Mouse (Mus musculus): ENCODE data around the gene Plekha7. TPM values are rescaled to one million over a fixed set of nuclear protein-coding genes. Genes with fewer than 3 reads are reported as not detected.

Plekha7 gene
- polyA plus RNA-seq, 1 experiment from 2014 or later, result 6.9 TPM

DNA sequence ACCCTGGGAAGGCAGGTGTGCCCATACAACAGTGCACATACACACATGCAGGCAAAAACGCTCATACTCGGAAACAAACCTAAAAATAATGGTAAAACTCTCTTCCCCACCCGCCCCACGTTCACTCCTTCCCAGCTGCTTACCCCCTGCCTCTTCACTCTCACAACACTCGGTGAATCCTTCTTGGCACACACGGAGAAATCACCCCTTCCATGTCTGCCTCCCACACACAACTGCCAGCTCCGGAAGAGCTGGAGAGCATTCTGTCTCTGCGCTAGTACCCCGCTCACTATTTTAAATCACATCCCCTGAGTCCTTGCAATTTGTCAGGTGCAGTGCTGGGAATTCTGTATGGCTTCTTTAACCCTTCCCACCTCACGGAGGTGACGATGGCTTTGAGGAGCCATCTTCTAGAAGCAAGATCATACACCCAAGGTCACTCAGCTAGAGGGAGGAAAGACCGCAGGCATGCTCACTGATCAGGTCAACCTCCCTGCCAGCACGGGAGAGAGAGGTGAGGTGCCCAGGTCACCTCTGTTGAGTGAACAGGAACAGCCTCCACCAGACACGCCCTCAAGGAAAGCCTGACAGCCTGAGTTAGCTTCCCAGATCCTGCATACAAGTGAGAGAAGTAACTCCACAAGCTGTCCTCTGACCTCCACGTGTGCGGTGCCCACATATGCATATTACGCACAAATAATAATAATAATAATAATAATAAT, 49.6 kb downstream of the Plekha7 start:
- H3K9me3 ChIP-seq (replicated peaks), result no peaks in the 10 kb centered on the region
- H3K36me3 ChIP-seq, result no peaks in the 10 kb centered on the region
- 85% methylated on average over 17 of the region's 17 CpGs for WGBS
- peaks cover 11% of the 10 kb centered on the region for H3K4me1 ChIP-seq
- no peak overlapping the region for H3K27ac ChIP-seq
- no peak overlapping the region for H3K4me3 ChIP-seq
- no peak for DNase-seq (ENCODE audit: low spot score)
- H3K27me3 ChIP-seq (ENCODE audit: low read depth, poor library complexity, severe bottlenecking), result no peaks in the 10 kb centered on the region

DNA sequence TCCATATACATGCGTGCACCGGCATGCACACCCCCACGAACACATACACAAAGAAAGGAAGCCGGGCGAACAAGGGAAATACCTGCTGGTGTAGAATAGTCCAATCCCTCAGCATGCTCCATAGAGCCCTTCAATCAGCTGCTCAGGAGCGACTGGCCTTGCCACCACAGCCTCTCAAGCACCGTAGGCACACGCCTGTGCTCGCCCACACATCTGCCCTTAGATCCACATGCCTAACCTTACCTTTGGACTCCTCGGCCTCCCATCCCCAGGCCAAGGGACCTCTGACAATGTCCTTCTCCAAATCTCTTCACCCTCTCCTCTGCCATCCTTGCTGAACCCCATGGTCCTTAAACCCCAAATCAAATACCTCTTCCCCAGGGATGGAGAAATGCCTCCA, 50.2 kb downstream of the Plekha7 start:
- H3K4me1 ChIP-seq, result peaks cover 4% of the 10 kb centered on the region
- DNase-seq (ENCODE audit: low spot score), result no peak
- WGBS, result 90% methylated on average over 10 of the region's 10 CpGs
- no peaks in the 10 kb centered on the region for H3K36me3 ChIP-seq
- H3K4me3 ChIP-seq, result no peak overlapping the region
- no peaks in the 10 kb centered on the region for H3K9me3 ChIP-seq (replicated peaks)
- H3K27me3 ChIP-seq (ENCODE audit: low read depth, poor library complexity, severe bottlenecking), result no peaks in the 10 kb centered on the region
- H3K27ac ChIP-seq, result no peak overlapping the region

DNA sequence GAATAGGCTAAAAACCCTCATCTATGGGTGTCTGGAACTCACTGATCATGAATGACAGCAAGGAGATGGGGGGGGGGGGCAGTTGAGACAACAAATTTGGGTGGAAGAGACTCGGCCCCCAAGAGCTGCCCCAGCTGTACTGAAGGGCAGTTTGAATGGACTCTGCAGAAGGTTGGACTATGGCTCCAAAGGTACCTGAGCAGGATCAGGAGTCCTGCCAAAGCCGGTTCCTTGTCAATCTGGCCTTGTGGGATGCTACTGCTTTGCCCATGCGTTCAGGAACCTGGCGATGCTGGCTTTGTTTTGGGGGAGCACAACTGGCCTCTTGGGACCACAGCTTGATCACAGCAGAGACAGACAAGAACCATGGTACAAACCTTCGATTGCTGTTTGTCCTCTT, 52.5 kb downstream of the Plekha7 start:
- H3K4me3 ChIP-seq, result no peak overlapping the region
- no peak overlapping the region for H3K27ac ChIP-seq
- H3K9me3 ChIP-seq (replicated peaks), result no peaks in the 10 kb centered on the region
- no peaks in the 10 kb centered on the region for H3K4me1 ChIP-seq
- DNase-seq (ENCODE audit: low spot score), result no peak
- H3K36me3 ChIP-seq, result no peaks in the 10 kb centered on the region
- no peaks in the 10 kb centered on the region for H3K27me3 ChIP-seq (ENCODE audit: low read depth, poor library complexity, severe bottlenecking)
- 81% methylated on average over 5 of the region's 5 CpGs for WGBS

DNA sequence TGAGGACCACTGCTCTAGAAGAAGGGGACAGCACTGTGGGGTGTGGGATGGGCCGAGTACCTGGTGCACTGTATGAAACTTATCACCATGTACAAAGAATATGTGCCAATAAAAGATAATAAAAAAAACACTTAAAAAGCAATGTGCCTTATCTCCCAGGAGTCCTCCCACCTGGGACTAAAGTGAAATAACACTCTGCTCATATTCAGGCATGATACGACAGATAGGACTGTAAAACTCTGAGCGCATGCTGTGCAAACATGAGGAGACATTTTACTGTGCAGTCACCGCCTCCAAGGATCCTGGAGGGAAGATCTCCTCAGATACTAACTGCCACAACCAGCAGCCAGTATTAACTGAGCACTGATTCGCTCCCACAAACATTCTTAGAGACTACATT, 53.5 kb downstream of the Plekha7 start:
- Histone ChIP-seq H3K4me3 (no peak overlapping the region), H3K27me3 (ENCODE audit: low read depth, poor library complexity, severe bottlenecking) (no peaks in the 10 kb centered on the region), H3K9me3 (replicated peaks) (no peaks in the 10 kb centered on the region), H3K36me3 (no peaks in the 10 kb centered on the region), H3K27ac (no peak overlapping the region), H3K4me1 (no peaks in the 10 kb centered on the region)
- WGBS, result 90% methylated on average over 5 of the region's 5 CpGs
- no peak for DNase-seq (ENCODE audit: low spot score)

DNA sequence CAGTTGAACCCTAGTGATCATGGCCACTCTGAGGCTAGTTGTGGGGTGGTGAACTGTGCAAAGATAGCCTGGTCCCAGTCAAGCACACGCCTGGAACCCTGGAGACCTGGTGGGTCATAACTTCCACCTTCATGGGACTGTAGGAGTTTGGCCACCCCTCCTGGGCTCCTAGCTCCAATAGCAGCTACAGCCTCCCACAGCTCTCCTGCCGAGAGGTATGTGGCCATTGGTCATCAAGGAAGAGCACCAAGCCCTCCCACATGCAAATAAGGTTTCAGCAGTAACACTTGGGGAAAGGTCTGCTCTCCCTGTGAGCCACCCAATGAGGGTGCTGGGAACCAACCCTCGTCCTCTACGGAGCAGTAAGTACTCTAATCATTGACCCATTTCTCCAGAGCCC, 55.7 kb downstream of the Plekha7 start:
- H3K9me3 ChIP-seq (replicated peaks), result no peaks in the 10 kb centered on the region
- no peak for DNase-seq (ENCODE audit: low spot score)
- no peak overlapping the region for H3K4me3 ChIP-seq
- no peaks in the 10 kb centered on the region for H3K27me3 ChIP-seq (ENCODE audit: low read depth, poor library complexity, severe bottlenecking)
- H3K27ac ChIP-seq, result no peak overlapping the region
- H3K36me3 ChIP-seq, result no peaks in the 10 kb centered on the region
- H3K4me1 ChIP-seq, result peaks cover 2% of the 10 kb centered on the region; the same call in 1 of the 2 replicates
- WGBS, result 87% methylated on average over 4 of the region's 4 CpGs

DNA sequence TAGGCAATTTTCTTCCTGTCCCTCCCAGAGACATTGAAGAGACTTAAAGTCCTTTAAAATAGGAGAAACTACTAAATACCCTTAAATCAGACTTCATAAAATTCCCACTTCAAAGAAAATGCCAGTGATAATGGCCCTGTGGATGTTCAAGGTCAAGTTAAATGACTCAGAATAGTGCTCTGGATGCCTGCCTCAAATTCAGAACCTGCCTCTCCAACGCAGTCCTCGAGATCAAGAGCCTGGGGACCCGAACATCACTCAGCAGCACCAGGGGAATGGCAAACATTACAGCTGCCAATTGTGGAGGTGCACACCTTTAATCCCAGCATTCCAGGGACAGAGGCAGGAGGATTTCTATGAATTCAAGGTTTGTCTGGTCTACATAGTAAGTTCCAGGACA, 56.7 kb downstream of the Plekha7 start:
- Histone ChIP-seq H3K4me3 (no peak overlapping the region), H3K36me3 (no peaks in the 10 kb centered on the region), H3K4me1 (peaks cover 12% of the 10 kb centered on the region), H3K9me3 (replicated peaks) (no peaks in the 10 kb centered on the region), H3K27ac (no peak overlapping the region), H3K27me3 (ENCODE audit: low read depth, poor library complexity, severe bottlenecking) (no peaks in the 10 kb centered on the region)
- no peak for DNase-seq (ENCODE audit: low spot score)
- WGBS, result 76% methylated on average over 3 of the region's 3 CpGs

DNA sequence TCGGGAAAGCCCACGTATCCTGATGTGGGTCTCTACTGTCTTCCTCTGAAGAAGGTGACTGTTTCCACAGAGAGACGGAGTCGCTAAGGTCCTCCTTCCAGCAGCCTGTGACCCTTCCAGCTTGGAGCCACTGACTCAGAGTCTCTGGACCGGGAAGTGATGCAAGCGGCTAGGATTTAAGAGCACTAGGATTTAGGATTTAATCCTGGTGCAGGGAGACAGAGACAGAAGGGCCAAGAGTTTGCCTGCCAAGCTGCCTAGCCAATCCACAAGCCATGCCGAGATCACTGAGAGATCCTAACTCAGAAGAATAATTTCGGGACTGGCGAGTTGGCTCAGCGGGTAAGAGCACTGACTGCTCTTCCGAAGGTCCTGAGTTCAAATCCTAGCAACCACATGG, 59.6 kb downstream of the Plekha7 start:
- H3K27me3 ChIP-seq (ENCODE audit: low read depth, poor library complexity, severe bottlenecking), result 0 out of 2 replicates have a peak, but pooled peaks cover under 1% of the 10 kb centered on the region
- DNase-seq (ENCODE audit: low spot score), result no peak
- H3K36me3 ChIP-seq, result no peaks in the 10 kb centered on the region
- H3K27ac ChIP-seq, result no peak overlapping the region
- H3K9me3 ChIP-seq (replicated peaks), result no peaks in the 10 kb centered on the region
- H3K4me1 ChIP-seq, result peaks cover 27% of the 10 kb centered on the region
- WGBS, result 94% methylated on average over 11 of the region's 11 CpGs
- no peak overlapping the region for H3K4me3 ChIP-seq

DNA sequence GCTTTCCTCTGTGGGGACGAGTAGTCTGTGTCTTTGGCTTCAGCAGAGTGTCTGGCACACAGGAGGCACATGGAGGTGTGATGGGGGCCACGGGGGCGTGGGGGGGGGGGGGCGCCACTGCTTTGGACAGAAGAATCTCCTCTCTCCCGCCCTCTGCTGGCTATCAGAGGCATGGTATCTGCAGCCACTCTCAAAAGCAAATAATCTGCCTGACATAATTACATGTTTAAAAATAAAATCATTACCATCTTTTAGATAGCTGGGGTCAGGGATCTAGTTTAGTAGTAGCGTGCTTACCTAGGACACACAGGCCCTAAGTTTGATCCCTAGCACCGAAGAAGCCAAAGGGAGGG, 60.8 kb downstream of the Plekha7 start:
- Histone ChIP-seq H3K4me3 (peak overlapping the region; percentile 18), H3K36me3 (no peaks in the 10 kb centered on the region), H3K27me3 (ENCODE audit: low read depth, poor library complexity, severe bottlenecking) (0 out of 2 replicates have a peak, but pooled peaks cover 3% of the 10 kb centered on the region), H3K4me1 (peaks cover 27% of the 10 kb centered on the region), H3K9me3 (replicated peaks) (no peaks in the 10 kb centered on the region), H3K27ac (0 out of 2 replicates have a peak overlapping the region, but pooled peaks have one; percentile 25)
- WGBS, result 12% methylated on average over 6 of the region's 7 CpGs
- DNase-seq (ENCODE audit: low spot score), result peak; percentile 48

DNA sequence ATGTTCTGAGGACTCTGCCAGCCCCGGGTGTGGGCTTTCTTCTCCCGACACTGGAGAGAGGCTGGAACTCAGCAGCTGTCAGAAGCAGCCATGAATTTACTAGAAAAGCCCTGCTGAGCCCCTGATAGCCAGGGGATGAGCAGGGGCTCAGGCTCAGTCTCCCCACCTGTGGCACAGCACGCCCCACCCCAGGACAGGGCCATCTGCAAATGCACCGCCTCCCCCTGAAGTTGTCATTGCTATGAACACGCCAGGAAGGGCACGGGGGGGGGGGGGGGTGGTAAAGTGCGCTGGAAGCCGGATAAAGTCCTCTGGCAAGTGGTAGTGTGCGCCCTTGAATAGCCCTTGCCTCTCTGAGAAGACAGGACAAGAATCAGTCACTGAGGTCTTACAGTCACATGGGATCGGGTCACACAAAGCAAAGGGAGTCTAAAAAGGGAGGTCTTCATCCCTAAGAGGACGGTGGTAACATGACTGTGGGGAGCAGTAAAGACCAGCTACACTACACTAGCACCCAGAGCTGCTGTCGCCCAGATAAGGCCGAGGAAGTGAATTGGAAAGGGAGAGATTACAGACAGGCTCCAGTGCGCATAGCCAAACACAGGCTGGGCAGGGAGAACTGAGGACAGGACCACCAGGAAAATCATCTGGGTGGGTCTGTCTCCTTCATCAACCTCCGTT, 61.3 kb downstream of the Plekha7 start:
- peak overlapping the region; percentile 25; the same call in 1 of the 2 replicates for H3K27ac ChIP-seq
- H3K9me3 ChIP-seq (replicated peaks), result no peaks in the 10 kb centered on the region
- H3K27me3 ChIP-seq (ENCODE audit: low read depth, poor library complexity, severe bottlenecking), result 0 out of 2 replicates have a peak, but pooled peaks cover 3% of the 10 kb centered on the region
- peaks cover 29% of the 10 kb centered on the region for H3K4me1 ChIP-seq
- no peaks in the 10 kb centered on the region for H3K36me3 ChIP-seq
- peak; percentile 48 for DNase-seq (ENCODE audit: low spot score)
- 36% methylated on average over 15 of the region's 15 CpGs for WGBS
- peak overlapping the region; percentile 18 for H3K4me3 ChIP-seq

DNA sequence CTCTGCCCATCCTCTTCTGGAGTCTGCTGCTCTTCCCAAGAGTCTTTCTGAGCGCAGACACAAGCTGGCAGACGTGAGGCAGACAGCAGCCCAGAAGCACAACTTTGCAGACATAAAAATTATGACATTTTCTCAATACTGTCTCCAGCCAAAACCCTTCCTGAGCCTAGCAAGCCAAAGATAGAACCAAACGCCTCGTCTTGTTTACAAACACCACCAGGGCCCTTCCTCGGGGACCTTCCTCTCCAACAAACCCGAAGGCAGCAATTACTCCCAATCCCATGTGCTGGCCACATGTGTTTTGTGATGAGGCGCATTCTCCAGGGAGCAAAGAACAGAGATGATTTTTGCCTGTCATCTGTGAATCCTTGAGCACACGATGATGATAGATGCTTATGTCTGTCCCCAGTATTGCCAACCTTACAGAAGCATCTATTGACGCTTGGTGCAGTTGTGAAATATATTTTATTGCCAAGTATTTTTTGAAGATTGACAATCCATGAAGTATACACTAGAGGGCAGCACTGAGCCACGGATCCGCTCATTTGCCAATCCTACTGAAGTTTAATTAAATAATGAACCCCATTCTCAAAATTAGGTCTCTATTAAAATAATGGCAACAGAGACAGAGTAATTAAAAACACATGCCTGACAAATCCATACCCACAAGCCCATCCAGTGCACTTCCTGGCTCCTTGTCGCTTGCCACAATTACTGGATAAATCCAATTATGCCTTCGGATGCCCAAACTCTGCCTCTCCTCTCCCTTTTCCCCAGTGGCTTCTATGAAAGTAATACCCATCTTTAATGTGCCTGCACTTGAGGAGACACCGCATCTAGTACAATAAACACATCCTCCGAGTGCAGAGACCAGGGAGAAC, 62.1 kb downstream of the Plekha7 start:
- Histone ChIP-seq H3K36me3 (no peaks in the 10 kb centered on the region), H3K27me3 (ENCODE audit: low read depth, poor library complexity, severe bottlenecking) (peaks cover 7% of the 10 kb centered on the region; the same call in 1 of the 2 replicates), H3K9me3 (replicated peaks) (no peaks in the 10 kb centered on the region), H3K4me3 (peak overlapping the region; percentile 18; the same call in 1 of the 2 replicates), H3K27ac (no peak overlapping the region), H3K4me1 (peaks cover 37% of the 10 kb centered on the region)
- WGBS, result 24% methylated on average over 15 of the region's 15 CpGs
- DNase-seq (ENCODE audit: low spot score), result peak; percentile 58

DNA sequence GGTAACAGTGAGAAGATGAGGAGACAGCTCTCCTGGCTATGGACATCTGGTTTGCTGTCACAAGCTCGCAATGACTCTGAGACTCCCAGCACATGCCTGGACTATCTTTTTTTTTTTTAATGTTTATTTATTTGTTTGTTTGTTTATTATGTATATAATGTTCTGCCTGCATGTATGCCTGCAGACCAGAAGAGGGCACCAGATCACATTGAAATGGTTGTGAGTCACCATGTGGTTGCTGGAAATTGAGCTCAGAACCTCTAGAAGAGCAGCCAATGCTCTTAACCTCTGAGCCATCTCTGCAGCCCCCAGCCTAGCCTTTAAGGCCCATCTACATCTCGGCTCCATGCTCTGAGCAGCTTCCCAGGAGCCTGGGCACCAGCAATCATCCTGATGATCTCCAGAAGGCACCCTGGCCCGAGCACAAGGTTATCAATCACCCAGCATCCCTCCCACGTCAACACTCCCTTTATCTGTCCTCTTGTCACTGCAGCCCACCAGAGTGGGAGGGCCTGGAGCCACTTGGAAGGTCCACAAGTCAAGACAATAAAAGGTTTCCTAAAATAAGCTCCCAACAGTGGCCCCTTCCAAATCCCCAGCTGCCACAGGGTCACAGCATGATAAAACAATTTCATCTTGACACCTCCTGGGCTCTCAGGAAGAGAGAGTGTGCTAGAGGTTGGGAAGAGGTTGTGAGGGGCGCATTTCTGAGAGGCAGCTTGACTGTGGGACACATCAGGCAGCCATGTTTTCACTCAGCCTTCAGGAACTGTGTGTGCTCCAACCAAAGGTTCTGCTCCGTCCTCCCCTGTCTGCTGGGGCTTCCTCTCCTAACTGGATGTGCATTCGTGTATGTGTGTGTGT, 63.6 kb downstream of the Plekha7 start:
- no peaks in the 10 kb centered on the region for H3K36me3 ChIP-seq
- H3K4me3 ChIP-seq, result no peak overlapping the region
- 27% methylated on average over 7 of the region's 7 CpGs for WGBS
- H3K27ac ChIP-seq, result no peak overlapping the region
- peaks cover 17% of the 10 kb centered on the region for H3K27me3 ChIP-seq (ENCODE audit: low read depth, poor library complexity, severe bottlenecking)
- no peak for DNase-seq (ENCODE audit: low spot score)
- no peaks in the 10 kb centered on the region for H3K9me3 ChIP-seq (replicated peaks)
- peaks cover 37% of the 10 kb centered on the region for H3K4me1 ChIP-seq

DNA sequence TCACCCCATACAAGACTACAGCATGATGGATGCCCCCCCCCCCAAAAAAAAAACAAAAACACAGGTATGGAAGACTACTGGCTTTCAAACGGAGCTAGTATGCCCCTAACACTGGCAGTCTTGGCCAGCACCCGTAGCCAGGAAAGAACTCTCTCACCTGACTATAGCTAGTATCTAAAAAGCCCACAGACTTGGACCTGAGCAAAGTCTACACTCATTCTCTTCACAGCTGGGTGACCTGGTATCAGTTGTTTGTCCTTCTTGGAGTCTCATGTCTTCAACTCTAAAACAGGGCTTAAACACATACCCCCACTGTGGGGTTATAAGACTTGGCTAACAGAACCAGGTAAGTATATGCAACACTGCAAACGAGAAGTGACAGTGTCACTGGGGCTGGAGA, 65.4 kb downstream of the Plekha7 start:
- no peaks in the 10 kb centered on the region for H3K9me3 ChIP-seq (replicated peaks)
- no peak overlapping the region for H3K27ac ChIP-seq
- peaks cover 34% of the 10 kb centered on the region for H3K27me3 ChIP-seq (ENCODE audit: low read depth, poor library complexity, severe bottlenecking)
- peaks cover 41% of the 10 kb centered on the region for H3K4me1 ChIP-seq
- 87% methylated on average over 3 of the region's 3 CpGs for WGBS
- no peak overlapping the region for H3K4me3 ChIP-seq
- DNase-seq (ENCODE audit: low spot score), result no peak
- H3K36me3 ChIP-seq, result no peaks in the 10 kb centered on the region
